Mouse (Mus musculus): ENCODE results near the gene Gm20388.

Gene Gm20388

DNA sequence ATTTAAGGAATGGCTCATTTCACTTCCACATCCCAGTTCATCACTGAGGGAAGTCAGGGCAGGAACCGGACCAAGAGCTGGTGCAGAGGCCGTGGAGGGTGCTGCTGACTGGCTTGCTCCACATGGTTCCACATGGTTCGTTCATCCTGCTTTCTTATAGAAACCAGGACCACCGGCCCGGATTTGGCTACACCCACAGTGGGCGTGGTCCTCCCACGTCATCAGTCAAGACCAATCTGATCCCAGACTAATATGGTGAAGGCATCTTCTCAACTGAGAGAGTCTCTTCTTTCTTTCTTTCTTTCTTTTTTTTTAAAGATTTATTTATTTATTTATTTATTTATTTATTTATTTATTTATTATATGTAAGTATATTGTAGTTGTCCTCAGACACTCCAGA, 2020.9 kb downstream of the Gm20388 start:
- DNase-seq (ENCODE audit: low spot score in 2 of 2) = no peak

DNA sequence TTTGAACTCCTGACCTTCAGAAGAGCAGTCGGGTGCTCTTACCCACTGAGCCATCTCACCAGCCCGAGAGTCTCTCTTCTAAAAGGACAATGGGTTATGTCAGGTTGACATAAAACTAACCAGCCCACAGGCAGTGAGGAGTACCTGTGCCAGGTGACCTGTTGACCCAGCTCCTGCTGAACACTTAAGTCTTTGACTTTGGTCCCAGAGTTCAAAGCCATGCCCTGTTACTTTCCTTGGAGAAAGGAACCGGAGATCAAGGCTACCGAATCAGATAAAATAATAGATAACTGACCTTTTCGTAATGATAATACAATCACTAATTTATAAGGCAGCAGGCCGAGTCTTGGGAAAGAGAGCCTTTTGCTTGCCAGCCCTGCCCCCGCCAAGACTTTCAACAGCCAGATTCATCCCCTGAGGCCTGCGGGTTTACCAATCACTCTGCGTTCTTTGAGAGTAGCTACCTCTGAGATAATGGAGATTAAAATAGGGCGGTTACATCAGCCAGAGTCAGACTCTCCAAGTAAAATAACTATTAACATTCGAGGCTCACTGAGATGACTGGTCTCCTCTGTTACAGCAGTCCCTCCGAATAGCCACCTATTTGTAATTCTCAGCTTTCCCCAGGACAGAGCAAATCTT, 2021.5 kb downstream of the Gm20388 start:
- DNase-seq (ENCODE audit: low spot score in 2 of 2) = peak in 1 of 2 experiments; percentile 50

DNA sequence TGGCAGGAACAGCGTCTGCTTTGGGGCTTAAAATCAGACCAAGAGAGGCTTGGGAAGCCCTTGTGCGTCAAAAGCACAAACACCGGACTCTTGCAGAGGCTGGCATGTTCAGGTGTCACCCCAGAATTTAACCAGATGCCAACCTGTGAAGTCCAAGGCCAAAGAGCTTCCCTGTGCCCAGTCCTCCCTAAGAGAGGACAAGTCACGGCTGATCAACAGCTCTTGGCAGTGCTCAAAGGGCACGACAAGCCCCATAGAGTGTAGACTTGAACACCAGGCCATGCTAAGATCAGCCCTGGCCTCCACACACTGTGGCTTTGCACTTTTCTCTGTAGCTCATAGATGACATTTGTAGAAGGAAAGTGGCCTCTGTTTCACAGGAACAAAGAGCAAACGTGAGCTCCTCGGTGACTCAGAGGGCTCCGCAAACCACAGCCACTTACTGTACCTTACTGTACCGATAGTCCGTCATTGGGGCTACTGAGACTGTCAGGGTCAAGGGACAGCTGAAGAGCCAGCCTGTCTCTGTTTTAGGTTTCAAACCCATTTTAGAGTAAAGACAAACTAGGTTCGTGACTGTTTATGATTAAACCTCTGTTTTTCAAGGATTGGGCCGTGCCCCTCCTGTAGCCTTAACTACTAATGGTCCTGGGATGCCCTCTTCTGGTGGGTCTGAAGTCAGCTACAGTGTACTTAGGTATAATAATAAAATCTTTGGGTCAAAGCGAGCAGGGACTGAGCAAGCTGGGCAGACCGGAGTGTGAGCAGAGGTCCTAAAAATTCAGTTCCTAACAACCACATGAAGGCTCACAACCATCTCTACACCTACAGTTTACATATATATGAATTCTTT, 2022.3 kb downstream of the Gm20388 start:
- no peak for DNase-seq (ENCODE audit: low spot score in 2 of 2)

DNA sequence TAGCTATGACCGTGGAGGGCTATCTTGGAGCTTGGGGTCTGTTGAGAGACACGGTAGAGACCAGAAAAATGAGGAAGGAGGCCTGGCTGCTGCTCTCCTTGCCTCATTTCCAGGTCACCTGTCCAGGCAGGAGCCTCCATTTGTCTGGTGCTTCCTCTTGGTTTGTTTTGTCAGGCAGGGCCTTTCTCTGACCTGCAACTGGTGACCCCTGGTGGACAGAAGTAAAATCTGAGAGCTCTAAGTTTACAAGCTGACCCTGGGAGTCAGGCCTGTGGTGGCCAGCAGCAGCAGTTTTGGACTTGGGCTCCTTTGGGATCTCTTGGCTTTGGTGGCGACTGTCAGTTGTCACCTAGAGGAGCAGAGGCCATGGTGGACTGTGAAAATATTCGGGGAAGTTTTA, 2023.9 kb downstream of the Gm20388 start:
- DNase-seq (ENCODE audit: low spot score in 2 of 2) = peak in 1 of 2 experiments; percentile 19

DNA sequence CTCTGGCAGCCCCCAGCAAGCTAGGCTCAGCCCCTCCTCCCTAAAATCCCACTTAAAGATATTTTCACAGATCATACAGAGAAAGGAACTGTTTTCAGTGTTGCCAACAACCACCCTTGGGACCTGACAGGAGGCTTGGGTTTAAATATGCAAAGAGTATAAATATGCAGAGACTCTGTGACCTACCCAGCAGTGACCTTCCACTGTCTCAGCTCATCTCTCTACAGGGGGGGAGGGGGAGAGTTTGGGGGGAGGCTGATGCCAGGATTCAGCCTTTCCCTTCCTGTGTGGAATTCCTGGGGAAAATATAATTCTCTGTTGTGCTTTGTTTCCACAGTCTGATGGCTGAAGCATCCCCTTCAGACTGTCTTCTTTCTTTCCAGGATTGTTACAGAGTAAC, 2024.3 kb downstream of the Gm20388 start:
- no peak for DNase-seq (ENCODE audit: low spot score in 2 of 2)

DNA sequence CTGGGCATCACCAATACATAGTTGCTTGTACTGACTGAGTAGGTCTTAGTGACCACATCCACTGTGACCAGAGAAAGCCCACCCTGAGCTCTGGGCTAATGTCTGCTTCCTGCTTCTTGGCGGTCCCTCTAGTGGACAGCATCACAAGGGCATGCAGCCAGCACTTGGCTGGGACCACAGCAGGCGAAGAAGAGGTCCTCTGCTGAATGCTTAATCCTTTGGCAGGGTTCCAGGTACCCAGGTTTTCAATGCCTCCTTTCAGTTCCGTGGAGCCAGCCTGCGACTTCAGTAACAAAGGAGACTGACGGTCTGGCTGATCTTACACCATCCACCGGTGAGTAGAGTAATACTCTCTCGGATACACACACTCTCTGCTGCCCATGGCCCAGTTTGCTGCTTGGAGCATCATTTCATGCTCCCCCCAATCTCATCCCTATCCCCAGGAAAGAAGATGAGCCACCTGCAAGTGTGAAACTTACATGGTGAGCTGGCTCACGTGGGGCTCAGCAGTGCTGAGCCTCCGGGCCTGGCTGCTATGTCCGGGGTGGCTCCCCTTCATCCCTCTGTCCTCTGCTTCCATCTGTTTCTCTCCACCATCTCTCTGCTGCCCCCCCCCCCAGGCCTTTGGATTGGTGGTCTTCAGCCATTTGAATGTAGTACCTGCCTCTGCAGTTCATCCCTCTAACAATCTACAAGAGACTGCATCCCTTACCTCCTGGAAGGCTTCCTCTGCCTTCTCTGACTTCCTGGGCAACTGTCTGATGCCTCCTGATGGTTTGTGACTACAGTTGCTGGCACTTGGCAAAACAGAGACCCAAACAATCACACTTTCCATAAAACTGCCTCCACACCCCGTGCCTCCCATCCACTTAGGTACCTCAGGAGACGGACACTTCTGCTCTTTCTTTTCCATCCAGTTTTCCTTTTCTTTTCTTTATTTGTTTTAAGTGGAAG, 2025.0 kb downstream of the Gm20388 start:
- DNase-seq (ENCODE audit: low spot score in 2 of 2) = no peak

DNA sequence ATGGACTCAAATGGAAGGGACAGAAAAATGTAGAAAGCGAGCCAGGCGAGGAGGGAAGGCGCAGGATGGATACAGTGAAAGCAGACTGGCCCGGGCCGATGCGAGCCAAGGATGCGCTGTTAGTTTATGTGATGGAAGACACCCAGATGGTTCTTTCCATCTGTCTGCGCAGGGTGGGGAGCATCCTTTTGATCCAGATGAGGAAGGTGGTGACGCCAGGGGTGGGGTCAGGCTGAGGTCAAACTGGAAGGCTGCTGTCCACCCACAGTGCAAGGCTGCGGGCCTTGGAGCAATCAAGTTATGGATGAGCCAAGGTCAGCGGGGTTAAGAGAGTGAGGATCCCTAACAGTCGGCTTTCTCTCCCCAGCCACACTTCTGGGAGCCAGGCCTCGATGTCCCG, 2025.8 kb downstream of the Gm20388 start:
- peak in 1 of 2 experiments; percentile 76 for DNase-seq (ENCODE audit: low spot score in 2 of 2)

DNA sequence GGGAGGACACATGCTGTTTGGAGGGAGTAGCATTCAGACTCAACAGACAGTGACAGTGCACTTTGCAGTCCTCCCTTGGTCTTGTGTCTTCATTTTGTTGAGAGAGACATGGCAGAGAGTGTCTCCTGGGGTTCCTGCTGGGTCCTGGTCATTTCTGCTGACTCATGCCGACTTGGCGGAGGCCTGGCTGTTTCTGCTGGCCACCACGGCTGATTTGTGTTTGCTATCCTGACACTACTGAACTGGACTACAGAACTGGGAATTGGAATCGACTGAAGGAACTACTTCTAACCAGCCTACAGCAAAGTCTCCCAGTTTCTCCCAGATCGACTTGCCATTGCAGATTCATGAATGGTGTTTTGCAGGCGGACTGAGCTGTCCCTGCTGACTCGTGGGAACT, 2028.1 kb downstream of the Gm20388 start:
- DNase-seq (ENCODE audit: low spot score in 2 of 2) = no peak

DNA sequence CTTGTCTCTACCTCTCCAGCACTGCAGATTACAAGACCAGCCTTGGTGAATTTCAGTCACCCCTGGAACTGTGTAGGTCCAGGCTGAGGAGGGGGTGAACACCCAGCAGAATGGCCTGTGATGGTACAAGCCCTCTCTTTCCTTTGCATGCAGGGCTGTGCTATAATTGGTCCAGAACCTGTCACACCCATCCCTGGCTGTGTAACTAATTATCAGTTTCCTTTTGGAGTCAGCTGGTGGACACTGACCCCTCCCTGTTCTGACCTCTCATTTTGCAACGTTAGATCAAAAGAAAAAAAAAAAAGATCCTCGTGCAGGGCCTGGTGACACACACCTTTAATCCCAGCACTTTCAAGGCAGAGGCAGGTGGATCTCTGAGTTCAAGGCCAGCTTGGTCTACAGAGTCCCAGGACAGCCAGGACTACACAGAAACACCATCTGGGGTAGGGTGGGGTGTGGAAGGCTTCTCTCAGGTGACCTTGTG, 2032.5 kb downstream of the Gm20388 start:
- DNase-seq (ENCODE audit: low spot score in 2 of 2) = no peak

DNA sequence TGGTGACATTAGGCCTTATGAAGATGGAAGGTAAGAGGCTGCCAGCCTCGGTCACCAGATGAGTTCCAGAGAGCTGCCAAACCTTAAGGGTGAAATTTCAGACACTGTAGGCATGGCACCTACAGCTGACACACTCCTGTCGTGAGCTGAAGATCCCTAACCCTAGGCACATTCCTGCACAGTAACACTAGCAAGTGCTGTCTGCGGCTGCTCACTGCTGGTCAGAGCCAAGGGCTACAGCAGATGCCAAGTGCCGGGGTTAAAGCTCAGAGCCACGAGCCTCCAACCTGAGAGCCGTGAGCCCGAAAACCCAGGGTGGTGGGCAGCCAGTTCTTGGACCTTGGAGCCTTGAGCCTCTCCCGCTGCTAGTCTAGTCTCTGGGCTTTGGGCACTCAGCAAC, 2033.1 kb downstream of the Gm20388 start:
- DNase-seq (ENCODE audit: low spot score in 2 of 2) = no peak

DNA sequence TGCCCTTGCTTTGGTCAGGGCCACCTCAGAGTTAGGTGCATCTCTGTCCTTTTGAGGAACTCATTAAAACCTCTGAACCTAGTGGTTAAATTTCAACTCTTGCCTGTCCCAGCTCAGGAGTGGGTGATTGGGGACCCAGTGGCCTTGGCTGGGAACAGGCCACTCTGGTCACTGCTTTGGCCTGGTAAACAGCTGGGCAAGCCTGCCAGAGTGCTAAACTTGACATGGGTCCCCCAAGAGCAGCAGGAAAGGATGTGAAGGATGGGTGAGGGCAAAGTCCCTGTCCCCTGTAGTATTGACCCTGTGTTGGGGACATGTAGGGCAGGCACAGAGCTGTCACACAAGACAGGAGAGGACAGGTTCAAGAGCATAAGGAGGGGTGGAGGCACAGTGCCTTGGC, 2034.2 kb downstream of the Gm20388 start, which contains the start of gene Car5a:
Gene Car5a (minus strand): TSS at position 74 of the 400 bp plus-strand sequence.
- no peak for DNase-seq (ENCODE audit: low spot score in 2 of 2)

DNA sequence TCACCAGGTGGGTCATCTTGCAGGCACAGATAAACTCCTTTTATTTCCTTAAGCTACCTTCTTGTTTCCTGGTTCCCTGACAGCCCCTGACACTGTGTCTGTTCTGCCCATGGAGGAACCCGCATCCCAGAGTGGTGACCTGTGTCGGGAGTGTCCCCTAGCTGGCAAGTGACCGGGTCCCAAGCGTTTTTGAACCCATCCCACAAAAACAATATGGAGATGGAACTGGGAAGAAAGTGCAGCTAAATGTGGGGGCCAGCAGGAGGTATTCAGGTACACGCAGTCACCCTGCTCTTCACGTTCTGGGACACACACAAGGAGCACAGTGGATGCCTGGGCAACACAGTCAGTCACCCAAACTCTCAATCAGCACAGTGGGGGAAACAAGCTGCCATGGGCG, 2035.7 kb downstream of the Gm20388 start:
- DNase-seq (ENCODE audit: low spot score in 2 of 2) = no peak

DNA sequence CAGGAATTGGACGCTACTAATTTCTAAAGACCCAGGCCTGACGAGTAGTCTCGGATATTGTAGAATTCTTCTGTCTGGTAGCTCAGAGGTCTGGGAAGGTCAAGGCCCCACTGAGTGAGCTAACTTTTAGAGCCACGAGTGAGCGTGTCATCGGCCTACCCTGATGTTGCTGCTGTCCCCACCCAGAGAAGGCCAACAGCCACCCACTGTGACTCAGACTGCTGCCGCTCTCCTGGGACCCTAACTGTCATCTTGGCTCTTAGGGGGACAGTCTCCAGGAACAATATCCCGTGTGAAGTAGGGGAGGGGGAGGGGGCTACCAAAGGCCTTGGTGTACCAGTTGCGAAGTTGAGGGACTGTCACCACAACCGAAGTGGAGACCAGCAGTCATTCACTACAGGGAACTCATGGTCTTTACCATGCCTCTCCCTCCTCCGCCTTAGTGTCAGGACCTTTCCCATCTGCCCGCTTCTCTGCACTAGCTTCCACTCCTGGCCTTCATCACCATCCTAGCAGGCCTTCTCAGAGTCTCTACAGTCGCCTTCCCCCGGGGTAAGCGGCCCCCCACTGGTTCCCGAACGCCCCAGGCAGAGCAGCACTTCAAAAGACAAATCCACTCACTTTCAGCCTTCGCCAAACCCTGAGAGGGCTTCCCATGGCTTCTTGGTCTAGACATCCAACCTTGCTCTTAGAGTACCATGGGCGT, 2036.6 kb downstream of the Gm20388 start:
- peak in 1 of 2 experiments; percentile 33 for DNase-seq (ENCODE audit: low spot score in 2 of 2)

DNA sequence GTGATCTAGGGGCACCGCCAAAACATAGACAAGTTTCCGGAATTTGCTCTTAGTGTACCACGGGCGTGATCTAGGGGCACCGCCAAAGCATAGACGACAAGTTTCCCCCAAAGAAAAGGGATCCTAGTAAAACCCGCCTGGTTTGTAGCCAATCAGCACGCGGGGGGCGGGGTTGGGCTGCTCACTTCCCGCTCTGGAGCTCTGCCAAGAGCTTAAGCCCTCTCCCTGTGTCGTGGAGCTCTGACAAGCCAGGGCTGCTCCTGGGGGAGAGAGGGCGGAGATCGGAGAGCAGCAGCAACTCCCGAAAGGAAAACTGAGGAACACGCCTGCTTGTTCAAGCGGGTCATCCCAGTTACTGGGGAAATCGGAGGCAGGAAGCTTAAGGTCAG, 2037.1 kb downstream of the Gm20388 start:
- peak; percentile 76 to 86 for DNase-seq (ENCODE audit: low spot score in 2 of 2)

DNA sequence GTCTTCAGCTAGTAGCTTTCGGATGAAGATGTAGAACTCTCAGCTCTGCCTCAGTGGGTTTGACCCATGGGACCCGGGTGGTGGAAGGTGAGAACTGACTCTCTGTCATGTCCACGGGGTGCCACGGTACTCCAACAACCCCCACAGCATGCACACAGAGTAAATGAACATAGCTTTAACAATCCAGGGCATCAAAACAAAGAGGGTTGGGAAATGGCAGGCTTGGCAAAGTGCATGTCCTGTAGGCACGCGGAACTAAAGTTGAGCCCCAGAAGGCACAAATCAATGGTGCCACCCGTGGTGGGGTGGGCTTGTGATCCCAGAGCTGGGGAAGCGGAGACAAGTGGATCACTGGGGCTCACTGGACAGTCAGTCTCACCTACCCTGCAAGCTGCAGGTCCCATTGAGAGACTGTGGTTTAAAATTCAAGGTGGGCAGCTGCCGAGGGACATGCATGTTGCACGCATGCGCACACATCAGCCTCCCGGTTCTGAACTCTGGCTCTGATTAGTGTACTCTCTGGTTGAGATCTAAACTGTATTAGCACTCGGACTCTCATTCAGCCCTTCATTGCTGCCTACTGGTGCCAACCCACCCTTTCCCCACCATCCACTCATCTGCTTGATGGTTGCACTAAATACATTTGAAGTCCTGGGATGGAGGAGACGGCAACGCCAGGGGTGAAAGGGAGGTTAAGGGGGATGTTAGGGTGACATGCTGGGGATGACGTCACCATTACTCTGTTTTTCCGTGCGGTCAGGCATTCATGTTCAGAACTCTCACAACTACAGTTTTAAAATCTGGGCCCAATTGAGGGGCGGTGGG, 2037.9 kb downstream of the Gm20388 start:
- DNase-seq (ENCODE audit: low spot score in 2 of 2) = no peak

DNA sequence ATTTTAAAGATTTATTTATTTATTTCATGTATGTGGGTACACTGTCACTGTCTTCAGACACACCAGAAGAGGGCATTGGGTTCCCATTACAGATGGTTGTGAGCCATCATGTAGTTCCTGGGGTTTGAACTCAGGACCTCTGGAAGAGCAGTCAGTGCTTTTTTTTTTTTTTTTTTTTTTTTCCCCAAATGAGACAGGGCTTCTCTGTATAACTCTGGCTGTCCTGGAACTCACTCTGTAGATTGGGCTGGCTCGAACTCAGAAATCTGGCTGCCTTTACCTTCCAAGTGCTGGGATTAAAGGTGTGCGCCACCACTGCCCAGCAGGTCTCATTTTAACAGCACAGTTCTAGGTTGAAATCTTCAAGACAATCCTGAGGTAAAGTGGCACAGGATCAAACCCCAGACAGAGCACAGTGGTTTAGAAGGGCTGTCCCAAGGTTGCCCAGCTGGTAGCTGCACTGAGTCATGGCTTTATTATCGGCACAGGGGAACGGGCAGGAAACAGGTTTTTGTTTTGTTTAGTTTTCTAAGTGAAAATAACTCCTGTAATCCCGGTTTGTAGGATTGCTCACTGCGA, 2038.7 kb downstream of the Gm20388 start, which contains the start of gene Banp:
Gene Banp (plus strand): TSS at position 529 of the 579 bp plus-strand sequence.
- DNase-seq (ENCODE audit: low spot score in 2 of 2) = no peak

DNA sequence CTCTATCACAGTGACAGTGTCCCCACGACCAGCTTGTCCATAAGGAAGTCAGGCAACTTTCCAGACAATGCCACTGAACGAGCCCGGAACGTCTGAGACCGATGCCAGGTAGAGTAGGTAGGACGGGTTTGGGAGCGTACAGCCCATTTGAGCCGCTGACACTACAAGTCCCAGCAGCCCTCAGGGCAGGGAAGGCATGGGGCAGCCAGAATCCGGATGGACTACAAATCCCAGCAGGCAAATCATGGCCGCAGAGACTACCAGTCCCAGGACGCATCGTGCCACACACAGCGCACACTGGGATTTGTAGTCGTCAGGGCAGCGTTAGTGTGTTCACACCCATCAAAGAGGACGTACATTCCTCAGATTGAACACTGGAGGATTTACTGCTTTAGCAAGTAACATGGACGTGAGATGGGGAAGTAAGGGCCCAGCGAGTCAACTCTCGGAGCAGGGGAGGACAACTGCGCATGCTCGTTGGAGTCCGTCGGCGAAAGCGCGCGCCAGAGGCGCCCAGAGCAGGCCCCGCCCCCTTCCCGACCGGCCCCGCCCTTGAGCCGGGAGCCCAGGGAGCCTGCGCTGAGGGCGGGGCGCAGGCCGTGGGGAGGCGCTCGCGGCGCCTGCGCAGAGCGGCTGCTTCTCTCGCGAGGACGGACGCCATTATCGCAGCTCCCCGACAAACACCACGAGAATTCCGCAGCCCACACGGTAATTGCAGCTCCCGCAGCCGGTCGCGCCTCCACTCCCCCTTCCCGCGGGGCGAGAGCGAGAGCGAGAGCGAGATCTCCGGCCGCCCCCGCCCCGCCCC, 2039.5 kb downstream of the Gm20388 start:
- peak; percentile 94 to 97 for DNase-seq (ENCODE audit: low spot score in 2 of 2)

DNA sequence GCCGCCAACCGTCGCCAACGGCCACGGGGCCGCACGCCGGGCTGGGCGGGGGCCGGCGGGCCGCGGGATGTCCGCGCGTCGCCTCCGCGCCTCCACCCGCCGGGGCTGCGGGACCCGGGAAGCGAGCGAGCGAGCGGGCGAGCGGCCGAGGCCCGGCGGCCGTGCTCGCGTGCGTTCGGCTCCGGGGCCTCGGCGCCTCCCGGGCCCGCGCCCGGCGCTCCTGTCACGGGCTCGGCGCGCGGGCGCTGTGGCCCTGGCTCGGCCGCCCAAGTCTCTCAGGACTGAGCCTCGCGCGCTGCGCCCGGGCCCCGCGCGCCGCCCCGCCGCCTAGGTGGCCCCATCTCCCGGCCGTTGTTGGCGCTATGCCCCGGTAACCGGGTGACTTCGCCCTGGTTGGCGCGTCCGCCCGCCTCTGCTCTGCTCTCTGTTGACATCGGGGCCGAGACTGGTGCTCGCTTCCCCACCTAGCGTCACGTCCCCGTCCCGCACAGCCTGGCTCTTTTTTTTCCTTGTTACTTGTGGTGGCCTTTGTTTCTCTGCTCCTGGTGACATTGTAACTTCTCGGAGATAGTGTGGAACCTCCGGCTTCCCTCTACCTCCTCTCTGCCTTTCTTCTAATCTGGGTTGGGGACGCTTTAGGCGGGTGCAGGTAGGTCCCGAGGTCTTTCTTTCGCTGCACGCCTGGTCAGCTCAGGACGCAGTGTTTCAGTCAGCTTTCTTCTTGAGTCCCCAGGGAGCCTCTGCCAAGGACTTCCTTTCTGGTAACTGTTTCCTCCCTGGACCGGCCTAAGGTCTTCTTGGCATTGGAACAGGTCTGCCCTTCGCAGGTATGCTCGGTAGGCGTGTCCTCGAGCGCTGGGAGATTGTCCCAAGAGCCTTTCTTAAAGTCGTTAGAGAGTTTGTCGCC, 2040.4 kb downstream of the Gm20388 start:
- peak; percentile 27 to 39 for DNase-seq (ENCODE audit: low spot score in 2 of 2)

Measured in urinary bladder, adult 18-20 months (tissue).